ENCODE assay signal across 15 mouse cellular contexts in genomic region chr2:147373667-147374007, GRCm38 (mm10). TPM values are rescaled to one million over a fixed set of nuclear protein-coding genes. Genes with fewer than 3 reads are reported as not detected.
DNase-seq lines count a peak whose midpoint lies in the region; ATAC-seq lines count a peak whose summit lies in the region.
"Had no signal": no experiment of that assay in that cellular context is flagged by ENCODE, and none has a peak within 500 bp of the region (broad histone marks: within the 10 kb centered on the region; RNA-seq: fewer than 3 reads in every experiment).

No protein-coding gene starts in this region.

- DNase-seq in heart, postnatal 4 days: no peak
- DNase-seq in midbrain, embryonic 10.5 days (ENCODE audit: low spot score): peak; percentile 57
- no peak for DNase-seq in embryonic facial prominence, embryonic 11.5 days (ENCODE audit: low spot score)
- DNase-seq in frontal cortex, postnatal 10 days (ENCODE audit: low spot score in 2 of 2): no peak
- DNase-seq in natural killer cell, adult 2 months (ENCODE audit: low spot score in 2 of 2): no peak
- DNase-seq: adrenal gland, postnatal 25 days; cerebellum, adult 11 months; kidney, adult 11 months had no signal

- peaks cover 79% of the 10 kb centered on the region for H3K27me3 ChIP-seq in heart, embryonic 11.5 days (ENCODE audit: control insufficient read depth, insufficient read depth, low read length)
- H3K27me3 ChIP-seq in midbrain, embryonic 10.5 days (ENCODE audit: low read depth, poor library complexity, severe bottlenecking): peaks cover 96% of the 10 kb centered on the region
- peaks cover 80% of the 10 kb centered on the region for H3K27me3 ChIP-seq in midbrain, embryonic 16.5 days (ENCODE audit: control insufficient read depth, insufficient read depth, low read depth, low read length)
- H3K27me3 ChIP-seq in embryonic facial prominence, embryonic 11.5 days (ENCODE audit: control insufficient read depth, insufficient read depth, low read length): peaks cover 53% of the 10 kb centered on the region
- H3K27me3 ChIP-seq in neural tube, embryonic 12.5 days (replicated peaks): peaks cover 90% of the 10 kb centered on the region

- H3K9ac ChIP-seq in heart, embryonic 11.5 days (ENCODE audit: low read depth, low read length): no peak overlapping the region
- H3K9ac ChIP-seq in midbrain, embryonic 16.5 days (ENCODE audit: low read depth, low read length): no peak overlapping the region
- no peak overlapping the region for H3K9ac ChIP-seq in embryonic facial prominence, embryonic 11.5 days (replicated peaks; ENCODE audit: low read length)
- no peak overlapping the region for H3K9ac ChIP-seq in neural tube, embryonic 12.5 days

- H3K27ac ChIP-seq in heart, embryonic 11.5 days (ENCODE audit: low read depth, low read length): no peak overlapping the region
- no peak overlapping the region for H3K27ac ChIP-seq in midbrain, embryonic 10.5 days (replicated peaks)
- no peak overlapping the region for H3K27ac ChIP-seq in midbrain, embryonic 16.5 days (ENCODE audit: low read length)
- no peak overlapping the region for H3K27ac ChIP-seq in embryonic facial prominence, embryonic 11.5 days (replicated peaks; ENCODE audit: low read depth, low read length)
- no peak overlapping the region for H3K27ac ChIP-seq in neural tube, embryonic 12.5 days

- H3K4me2 ChIP-seq in heart, embryonic 11.5 days: peak overlapping the region; percentile 12; the same call in 1 of the 2 replicates
- no peak overlapping the region for H3K4me2 ChIP-seq in midbrain, embryonic 16.5 days (ENCODE audit: low read length)
- H3K4me2 ChIP-seq in embryonic facial prominence, embryonic 11.5 days (ENCODE audit: low read depth, low read length): no peak overlapping the region
- H3K4me2 ChIP-seq in neural tube, embryonic 12.5 days (replicated peaks): peak overlapping the region; percentile 31

- H3K9me3 ChIP-seq in heart, embryonic 11.5 days (replicated peaks; ENCODE audit: control insufficient read depth, low read length): no peaks in the 10 kb centered on the region
- no peaks in the 10 kb centered on the region for H3K9me3 ChIP-seq in midbrain, embryonic 10.5 days (replicated peaks)
- H3K9me3 ChIP-seq in midbrain, embryonic 16.5 days (replicated peaks; ENCODE audit: control insufficient read depth, low read length, poor library complexity, severe bottlenecking): no peaks in the 10 kb centered on the region
- no peaks in the 10 kb centered on the region for H3K9me3 ChIP-seq in embryonic facial prominence, embryonic 11.5 days (replicated peaks; ENCODE audit: control insufficient read depth, low read length)
- H3K9me3 ChIP-seq in neural tube, embryonic 12.5 days: no peaks in the 10 kb centered on the region

- no peak for ATAC-seq in heart, embryonic 11.5 days (replicated peaks; ENCODE audit: insufficient number of reproducible peaks, low FRiP score, low TSS enrichment)
- no peak for ATAC-seq in midbrain, embryonic 16.5 days
- ATAC-seq in embryonic facial prominence, embryonic 11.5 days (replicated peaks; ENCODE audit: insufficient number of reproducible peaks, low FRiP score, low TSS enrichment, low read depth): peak; percentile 64; the same call in 1 of the 2 replicates
- no peak for ATAC-seq in neural tube, embryonic 12.5 days (ENCODE audit: low FRiP score, low read depth)

- no peak overlapping the region for H3K4me3 ChIP-seq in heart, embryonic 11.5 days (ENCODE audit: low read depth, low read length)
- peak overlapping the region; percentile 7 for H3K4me3 ChIP-seq in midbrain, embryonic 10.5 days
- H3K4me3 ChIP-seq in midbrain, embryonic 16.5 days (ENCODE audit: low read depth, low read length): no peak overlapping the region
- no peak overlapping the region for H3K4me3 ChIP-seq in embryonic facial prominence, embryonic 11.5 days (ENCODE audit: low read depth, low read length)
- no peak overlapping the region for H3K4me3 ChIP-seq in neural tube, embryonic 12.5 days

- no peaks in the 10 kb centered on the region for H3K36me3 ChIP-seq in heart, embryonic 11.5 days (ENCODE audit: control insufficient read depth, insufficient read depth, low read length)
- H3K36me3 ChIP-seq in midbrain, embryonic 10.5 days: no peaks in the 10 kb centered on the region
- H3K36me3 ChIP-seq in midbrain, embryonic 16.5 days (ENCODE audit: control insufficient read depth, insufficient read depth, low read length): no peaks in the 10 kb centered on the region
- no peaks in the 10 kb centered on the region for H3K36me3 ChIP-seq in embryonic facial prominence, embryonic 11.5 days (replicated peaks; ENCODE audit: control insufficient read depth, insufficient read depth, low read depth, low read length)
- no peaks in the 10 kb centered on the region for H3K36me3 ChIP-seq in neural tube, embryonic 12.5 days

- no peaks in the 10 kb centered on the region for H3K4me1 ChIP-seq in heart, embryonic 11.5 days (ENCODE audit: control insufficient read depth, insufficient read depth, low read length)
- peaks cover 8% of the 10 kb centered on the region for H3K4me1 ChIP-seq in midbrain, embryonic 10.5 days
- H3K4me1 ChIP-seq in midbrain, embryonic 16.5 days (ENCODE audit: control insufficient read depth, insufficient read depth, low read length): no peaks in the 10 kb centered on the region
- H3K4me1 ChIP-seq in embryonic facial prominence, embryonic 11.5 days (ENCODE audit: control insufficient read depth, insufficient read depth, low read length): no peaks in the 10 kb centered on the region
- no peaks in the 10 kb centered on the region for H3K4me1 ChIP-seq in neural tube, embryonic 12.5 days

- 0% methylated on average over 18 of the region's 19 CpGs for WGBS in heart, embryonic 11.5 days (ENCODE audit: insufficient replicate concordance)
- WGBS in midbrain, embryonic 10.5 days: under 1% methylated on average over 19 of the region's 19 CpGs
- WGBS in midbrain, embryonic 16.5 days: 0% methylated on average over 19 of the region's 19 CpGs
- under 1% methylated on average over 19 of the region's 19 CpGs for WGBS in embryonic facial prominence, embryonic 11.5 days
- WGBS in neural tube, embryonic 12.5 days: under 1% methylated on average over 19 of the region's 19 CpGs

RNA-seq across cellular contexts. Expression of gene Pax1, which starts 11.9 kb away (rescaled TPM):
- 0.37 and 0.55 TPM in 2 replicates for polyA plus RNA-seq in heart, embryonic 11.5 days (2014; fragmentation: Nextera tagmentation; extraction: Ambion mirVana)
- total RNA-seq in heart, postnatal 4 days (2021): not detected
- polyA plus RNA-seq in midbrain, embryonic 10.5 days (2016; fragmentation: Nextera tagmentation; extraction: Ambion mirVana): 0.05 and 0.15 TPM in 2 replicates
- not detected in 2 replicates for polyA plus RNA-seq in midbrain, embryonic 16.5 days (2015; fragmentation: Nextera tagmentation; extraction: Ambion mirVana)
- 6.5 and 9.1 TPM in 2 replicates for polyA plus RNA-seq in embryonic facial prominence, embryonic 11.5 days (2014; fragmentation: Nextera tagmentation; extraction: Ambion mirVana)
- 10.9 and 17.6 TPM in 2 replicates for polyA plus RNA-seq in neural tube, embryonic 12.5 days (2016; fragmentation: Nextera tagmentation; extraction: Ambion mirVana)
- total RNA-seq: adrenal gland, postnatal 25 days; liver, adult 2 months had no signal
- polyA plus RNA-seq: C2C12; heart, embryonic 14.5 days; liver, adult 2 months; small intestine, adult 2 months had no signal

Comparison
In these comparisons a context has a peak if more than half of its experiments do, and no peak if none do; other contexts are left out.
1. H3K4me2 ChIP-seq: peak in heart, embryonic 11.5 days (single experiment) and neural tube, embryonic 12.5 days (single experiment); none in midbrain, embryonic 16.5 days (single experiment) and embryonic facial prominence, embryonic 11.5 days (single experiment).